Mouse (Mus musculus): ENCODE results near the gene Ntan1. TPM values are rescaled to one million over a fixed set of nuclear protein-coding genes. Genes with fewer than 3 reads are reported as not detected.

Gene Ntan1
- polyA plus RNA-seq, 1 experiment from 2014 or later, result 152 TPM

DNA sequence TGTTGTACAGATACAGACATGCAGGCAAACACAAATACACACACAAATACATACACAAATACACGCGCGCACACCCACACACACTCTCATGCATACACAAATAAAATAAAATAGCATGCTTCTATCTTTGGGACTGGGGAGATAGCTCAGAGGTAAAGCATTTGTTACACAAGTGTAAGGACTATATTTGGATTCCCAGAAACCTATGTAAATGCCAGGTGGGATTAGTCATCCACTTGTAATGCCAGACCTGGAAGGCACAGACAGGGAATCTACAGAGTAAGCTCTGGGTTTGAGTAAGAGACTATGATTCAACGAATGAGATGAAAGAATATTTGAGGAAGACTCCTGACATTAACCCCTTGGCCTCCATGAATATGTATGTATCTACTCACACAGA is 56.8 kb downstream of the Ntan1 start:
- Histone ChIP-seq H3K4me3 (ENCODE audit: low read depth, low read length) (no peak overlapping the region), H3K27ac (ENCODE audit: low read depth, low read length) (no peak overlapping the region), H3K27me3 (ENCODE audit: control insufficient read depth, insufficient read depth, low read length) (no peaks in the 10 kb centered on the region), H3K36me3 (ENCODE audit: control insufficient read depth, insufficient read depth, low read length) (no peaks in the 10 kb centered on the region), H3K4me2 (ENCODE audit: low read depth) (no peak overlapping the region), H3K9me3 (ENCODE audit: control insufficient read depth, low read length) (no peaks in the 10 kb centered on the region), H3K9ac (ENCODE audit: low read length) (no peak overlapping the region), H3K4me1 (ENCODE audit: control insufficient read depth, insufficient read depth, low read length) (no peaks in the 10 kb centered on the region)
- ATAC-seq (ENCODE audit: insufficient read depth, low FRiP score, low TSS enrichment) (no peak), DNase-seq (ENCODE audit: low spot score) (no peak)
- 91% methylated on average over 4 of the region's 4 CpGs for WGBS

DNA sequence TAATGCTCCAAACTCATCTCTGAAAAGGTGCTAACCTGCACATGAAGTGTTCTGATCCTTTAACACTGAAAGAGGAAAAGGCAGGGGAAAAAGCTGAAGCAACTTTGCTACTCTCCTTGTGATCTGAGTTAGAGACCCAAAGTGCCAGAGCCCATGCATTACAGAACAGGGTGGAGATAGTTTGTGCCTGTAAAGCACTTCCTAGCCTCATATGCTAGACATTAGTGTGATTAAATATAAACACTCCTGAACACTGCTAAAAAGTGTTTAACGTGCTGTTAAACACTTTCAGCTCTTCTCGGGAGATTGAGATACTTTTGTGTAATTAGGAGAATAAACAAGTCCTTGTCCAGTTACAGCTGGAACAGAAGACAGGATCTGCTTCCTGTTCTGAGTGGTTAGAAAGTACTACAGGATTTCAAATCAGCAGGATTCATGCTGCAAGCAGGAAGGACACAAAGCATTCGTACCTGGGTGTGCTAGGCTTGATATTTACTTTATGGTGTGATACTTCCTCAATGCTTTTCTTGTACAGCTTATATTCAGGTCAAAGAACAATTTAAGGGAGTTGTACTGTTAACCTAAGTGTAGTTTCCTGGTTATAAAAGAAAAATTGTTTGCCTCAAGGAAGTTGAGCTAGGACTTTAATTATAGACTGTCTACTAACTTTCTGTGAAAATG is 64.6 kb downstream of the Ntan1 start:
- WGBS, result 71% methylated on average over 3 of the region's 3 CpGs
- Histone ChIP-seq H3K9ac (ENCODE audit: low read length) (no peak overlapping the region), H3K4me2 (ENCODE audit: low read depth) (no peak overlapping the region), H3K27ac (ENCODE audit: low read depth, low read length) (no peak overlapping the region), H3K36me3 (ENCODE audit: control insufficient read depth, insufficient read depth, low read length) (no peaks in the 10 kb centered on the region), H3K9me3 (ENCODE audit: control insufficient read depth, low read length) (no peaks in the 10 kb centered on the region), H3K4me3 (ENCODE audit: low read depth, low read length) (no peak overlapping the region), H3K4me1 (ENCODE audit: control insufficient read depth, insufficient read depth, low read length) (no peaks in the 10 kb centered on the region), H3K27me3 (ENCODE audit: control insufficient read depth, insufficient read depth, low read length) (no peaks in the 10 kb centered on the region)
- ATAC-seq (ENCODE audit: insufficient read depth, low FRiP score, low TSS enrichment) (no peak), DNase-seq (ENCODE audit: low spot score) (no peak)

Small RNA genes within 50 kb of the gene (microRNA-seq; reads per million reads assigned to microRNA genes)
- not detected for gene Gm27734

Other genes with a start within 250 kb of the Ntan1 start
- gene Parn, start 150.7 kb upstream of the Ntan1 start, polyA plus RNA-seq (2014; fragmentation: Nextera tagmentation; extraction: Ambion mirVana), result 40.2 and 41.3 TPM in 2 replicates
- gene Bfar, start 147.0 kb upstream of the Ntan1 start, polyA plus RNA-seq (2014; fragmentation: Nextera tagmentation; extraction: Ambion mirVana), result 43.2 and 44.5 TPM in 2 replicates
- 11.4 and 12.4 TPM in 2 replicates for gene 3110001I22Rik, start 146.9 kb upstream of the Ntan1 start, polyA plus RNA-seq (2014; fragmentation: Nextera tagmentation; extraction: Ambion mirVana)
- 0.26 TPM in 1 of 2 replicates, not detected in the other for gene Pla2g10, start 87.9 kb upstream of the Ntan1 start, polyA plus RNA-seq (2014; fragmentation: Nextera tagmentation; extraction: Ambion mirVana)
- gene Rrn3, start 38.1 kb upstream of the Ntan1 start, polyA plus RNA-seq (2014; fragmentation: Nextera tagmentation; extraction: Ambion mirVana), result 119 and 124 TPM in 2 replicates
- gene Pdxdc1, start 84.3 kb downstream of the Ntan1 start, polyA plus RNA-seq (2014; fragmentation: Nextera tagmentation; extraction: Ambion mirVana), result 79.4 TPM in 2 replicates
- gene Mpv17l, start 84.3 kb downstream of the Ntan1 start, polyA plus RNA-seq (2014; fragmentation: Nextera tagmentation; extraction: Ambion mirVana), result 5.1 and 5.3 TPM in 2 replicates
- 29.1 and 31.9 TPM in 2 replicates for gene 2900011O08Rik, start 167.8 kb downstream of the Ntan1 start, polyA plus RNA-seq (2014; fragmentation: Nextera tagmentation; extraction: Ambion mirVana)
- gene Ifitm7, start 168.0 kb downstream of the Ntan1 start, polyA plus RNA-seq (2014; fragmentation: Nextera tagmentation; extraction: Ambion mirVana), result 0.89 TPM in 1 of 2 replicates, not detected in the other